Comparison of ENCODE assay signal across 8 mouse cellular contexts in genomic region chr3:84189629-84190173, GRCm38 (mm10). TPM values are rescaled to one million over a fixed set of nuclear protein-coding genes. Genes with fewer than 3 reads are reported as not detected.
DNase-seq lines count a peak whose midpoint lies in the region; ATAC-seq and TF ChIP-seq lines count a peak whose summit lies in the region.
"Had no signal": no experiment of that assay in that cellular context is flagged by ENCODE, and none has a peak within 500 bp of the region (broad histone marks: within the 10 kb centered on the region; RNA-seq: fewer than 3 reads in every experiment).

No protein-coding gene starts in this region.

- no peak for TF ChIP-seq POLR2A in CH12.LX (IDR thresholded peaks at IDR 0.05; ENCODE audit: low read depth, low read length)

- ATAC-seq in heart, postnatal 0 days (ENCODE audit: insufficient read depth, low read depth) = no peak
- ATAC-seq in limb, embryonic 13.5 days (ENCODE audit: low FRiP score, low read depth) = no peak; the same call in 1 of the 2 replicates
- no peak for ATAC-seq in CD4-positive, CD25-positive, alpha-beta regulatory T cell, adult 4 months
- ATAC-seq in granulocyte monocyte progenitor cell, adult 5-6 weeks (replicated peaks; ENCODE audit: poor library complexity, severe bottlenecking) = no peak

- H3K9ac ChIP-seq in CH12.LX (ENCODE audit: insufficient read depth, low read depth) = no peak overlapping the region
- H3K9ac ChIP-seq in heart, postnatal 0 days (replicated peaks; ENCODE audit: low read depth, low read length) = peak overlapping the region; percentile 55
- no peak overlapping the region for H3K9ac ChIP-seq in limb, embryonic 13.5 days

- H3K4me2 ChIP-seq in CH12.LX (ENCODE audit: insufficient read depth, low read depth, poor library complexity, severe bottlenecking) = no peak overlapping the region
- peak overlapping the region; percentile 82 for H3K4me2 ChIP-seq in heart, postnatal 0 days (ENCODE audit: low read depth, low read length)
- peak overlapping the region; percentile 66 for H3K4me2 ChIP-seq in limb, embryonic 13.5 days (replicated peaks)

- H3K79me2 ChIP-seq in CH12.LX (replicated peaks; ENCODE audit: control insufficient read depth, extremely low read depth, insufficient read depth, poor library complexity, severe bottlenecking) = no peaks in the 10 kb centered on the region

- H3K27me3 ChIP-seq in CH12.LX (replicated peaks) (no peaks in the 10 kb centered on the region), E14TG2a.4 (ENCODE audit: insufficient read depth, low read length) (no peaks in the 10 kb centered on the region)
- H3K27me3 ChIP-seq in heart, postnatal 0 days (ENCODE audit: control insufficient read depth, insufficient read depth, low read length) = no peaks in the 10 kb centered on the region
- peaks cover 29% of the 10 kb centered on the region for H3K27me3 ChIP-seq in limb, embryonic 13.5 days

- TF ChIP-seq CTCF in CH12.LX (conservative IDR thresholded peaks at IDR 0.05 in 1 of 2, IDR thresholded peaks at IDR 0.05 in 1 of 2; ENCODE audit: low read depth in 2 of 2, low read length in 2 of 2) = no peak
- TF ChIP-seq CTCF in E14TG2a.4 (conservative IDR thresholded peaks at IDR 0.05; ENCODE audit: low read length) = no peak
- no peak for TF ChIP-seq CTCF in heart, postnatal 0 days (IDR thresholded peaks at IDR 0.05; ENCODE audit: low read depth)

- DNase-seq in CH12.LX (ENCODE audit: extremely low read depth) = no peak
- DNase-seq in heart, postnatal 0 days (ENCODE audit: low spot score) = no peak
- no peak for DNase-seq in spleen, adult 12 weeks (ENCODE audit: low spot score)

- H3K36me3 ChIP-seq in CH12.LX (replicated peaks in 1 of 2; ENCODE audit: control insufficient read depth in 1 of 2, insufficient read depth in 1 of 2, low read length in 1 of 2) = peaks cover 6 to 31% of the 10 kb centered on the region in 2 experiments
- peaks cover 8% of the 10 kb centered on the region for H3K36me3 ChIP-seq in E14TG2a.4 (ENCODE audit: insufficient read depth, low read length)
- no peaks in the 10 kb centered on the region for H3K36me3 ChIP-seq in heart, postnatal 0 days (replicated peaks; ENCODE audit: control insufficient read depth, insufficient read depth, low read length)
- 0 out of 2 replicates have a peak, but pooled peaks cover 8% of the 10 kb centered on the region for H3K36me3 ChIP-seq in limb, embryonic 13.5 days

- TF ChIP-seq RAD21 in CH12.LX (IDR thresholded peaks at IDR 0.05; ENCODE audit: low read depth, low read length) = no peak

- WGBS in heart, postnatal 0 days = 31% methylated on average over 10 of the region's 10 CpGs
- WGBS in limb, embryonic 13.5 days = 35% methylated on average over 10 of the region's 10 CpGs

- TF ChIP-seq EP300 in CH12.LX (IDR thresholded peaks at IDR 0.05; ENCODE audit: low read length) = no peak
- TF ChIP-seq EP300 in heart, postnatal 0 days (IDR thresholded peaks at IDR 0.05; ENCODE audit: low read depth) = no peak

- H3K27ac ChIP-seq in CH12.LX (ENCODE audit: insufficient read depth, low read depth) = no peak overlapping the region
- H3K27ac ChIP-seq in heart, postnatal 0 days (ENCODE audit: low read depth) = no peak overlapping the region
- no peak overlapping the region for H3K27ac ChIP-seq in limb, embryonic 13.5 days

- dilution Hi-C loops in CH12.LX (cut with MboI; ENCODE audit: extremely low pct_ligation_motif_present, extremely low pct_unique_long_range_greater_than_20kb, low sequenced_read_pairs) = no loop called here

- H3K9me3 ChIP-seq in CH12.LX (replicated peaks; ENCODE audit: low read length) (no peaks in the 10 kb centered on the region), E14TG2a.4 (ENCODE audit: low read length) (peaks cover 2% of the 10 kb centered on the region; the same call in 1 of the 2 replicates)
- no peaks in the 10 kb centered on the region for H3K9me3 ChIP-seq in heart, postnatal 0 days (replicated peaks; ENCODE audit: control insufficient read depth, low read length)
- 0 out of 2 replicates have a peak, but pooled peaks cover 4% of the 10 kb centered on the region for H3K9me3 ChIP-seq in limb, embryonic 13.5 days

- H3K4me1 ChIP-seq in CH12.LX (ENCODE audit: control insufficient read depth in 1 of 2, insufficient read depth in 2 of 2) (no peaks in the 10 kb centered on the region), E14TG2a.4 (replicated peaks; ENCODE audit: low read depth, low read length) (peaks cover 86% of the 10 kb centered on the region)
- no peaks in the 10 kb centered on the region for H3K4me1 ChIP-seq in heart, postnatal 0 days (ENCODE audit: control insufficient read depth, insufficient read depth)
- H3K4me1 ChIP-seq in limb, embryonic 13.5 days = peaks cover 15% of the 10 kb centered on the region

- H3K4me3 ChIP-seq in CH12.LX (replicated peaks in 1 of 3; ENCODE audit: low read depth in 2 of 3, low read length in 2 of 3, poor library complexity in 1 of 3) = no peak overlapping the region
- peak overlapping the region; percentile 82 for H3K4me3 ChIP-seq in E14TG2a.4 (replicated peaks; ENCODE audit: low read length)
- peak overlapping the region; percentile 63 for H3K4me3 ChIP-seq in heart, postnatal 0 days (ENCODE audit: low read depth, low read length)
- H3K4me3 ChIP-seq in limb, embryonic 13.5 days = peak overlapping the region; percentile 43

- in situ Hi-C loops in CH12.LX (cut with MboI; ENCODE audit: low pct_ligation_motif_present, low pct_unique_long_range_greater_than_20kb, low sequenced_read_pairs) = no loop called here

TF ChIP-seq in CH12.LX, 34 proteins besides CTCF, POLR2A, EP300 and RAD21:
- TF ChIP-seq ZNF384 (IDR thresholded peaks at IDR 0.05; ENCODE audit: low read depth, low read length) (peak; percentile 47), GABPA (IDR thresholded peaks at IDR 0.05; ENCODE audit: insufficient replicate concordance, low read depth, low read length) (no peak), SMC3 (IDR thresholded peaks at IDR 0.05; ENCODE audit: low read depth, low read length) (no peak)
TF ChIP-seq in CH12.LX: peak in this region for 1.

RNA-seq across cellular contexts. Expression of gene Gm6525, which starts 15.8 kb away (rescaled TPM):
- 0.17 and 0.21 TPM in 2 replicates for total RNA-seq in CH12.LX (2012; rRNA removed)
- 0.31 and 0.41 TPM in 2 replicates for total RNA-seq in CH12.LX (2014; rRNA removed)
- polyA plus RNA-seq in CH12.LX (2012; ENCODE audit: insufficient read length, low read depth) = 0.34 and 0.71 TPM in 2 replicates
- 0.38 TPM in 1 of 2 replicates, not detected in the other for total RNA-seq in heart, postnatal 0 days (2014; rRNA removed; ENCODE audit: low replicate concordance)
- polyA plus RNA-seq in heart, postnatal 0 days (2015; fragmentation: Nextera tagmentation; extraction: Ambion mirVana) = 0.11 and 0.22 TPM in 2 replicates
- polyA plus RNA-seq in limb, embryonic 13.5 days (2015; fragmentation: Nextera tagmentation; extraction: Ambion mirVana) = 1.3 and 1.5 TPM in 2 replicates
- polyA plus RNA-seq in CD4-positive, CD25-positive, alpha-beta regulatory T cell, adult 4 months (2017; shearing (Covaris generic)) = 1 to 10 TPM in 1 of 2 experiments, under 1 TPM in 1; 0.35 to 1.1 TPM
- total RNA-seq in granulocyte monocyte progenitor cell, adult 5-6 weeks (2014; fragmentation: Nextera tagmentation) = not detected in 2 replicates
- 0.15 TPM in 1 of 2 replicates, not detected in the other for total RNA-seq in granulocyte monocyte progenitor cell, adult 5-6 weeks (2017)
- total RNA-seq: heart, postnatal 36 days had no signal

RNA-seq across cellular contexts. Expression of gene Mnd1, which starts 34.1 kb away (rescaled TPM):
- total RNA-seq in CH12.LX (2012; rRNA removed) = 13.4 and 14.2 TPM in 2 replicates
- 23.1 and 24.4 TPM in 2 replicates for total RNA-seq in CH12.LX (2014; rRNA removed)
- polyA plus RNA-seq in CH12.LX (2012; ENCODE audit: insufficient read length, low read depth) = 19.0 and 24.0 TPM in 2 replicates
- total RNA-seq in heart, postnatal 0 days (2014; rRNA removed; ENCODE audit: low replicate concordance) = not detected in 2 replicates
- polyA plus RNA-seq in heart, postnatal 0 days (2015; fragmentation: Nextera tagmentation; extraction: Ambion mirVana) = 6.6 and 7.5 TPM in 2 replicates
- 11.5 and 11.8 TPM in 2 replicates for polyA plus RNA-seq in limb, embryonic 13.5 days (2015; fragmentation: Nextera tagmentation; extraction: Ambion mirVana)
- polyA plus RNA-seq in CD4-positive, CD25-positive, alpha-beta regulatory T cell, adult 4 months (2017; shearing (Covaris generic)) = 1 to 10 TPM in 1 of 2 experiments, not detected in 1; 2.9 TPM
- 13.9 and 37.9 TPM in 2 replicates for total RNA-seq in granulocyte monocyte progenitor cell, adult 5-6 weeks (2014; fragmentation: Nextera tagmentation)
- total RNA-seq in granulocyte monocyte progenitor cell, adult 5-6 weeks (2017) = 32.1 and 43.3 TPM in 2 replicates

Comparison
In these comparisons a context has a peak if more than half of its experiments do, and no peak if none do; other contexts are left out.
1. H3K4me3 ChIP-seq: peak in E14TG2a.4 (single experiment), heart, postnatal 0 days (single experiment) and limb, embryonic 13.5 days (single experiment); none in CH12.LX (0 of 3).